Mouse (Mus musculus) brain, embryonic 18.5 days (tissue): ENCODE results near the gene Plekha6.

Experiments
- DNase-seq: peaks from one replicate; pipeline ENCODE4 v3.0.0-alpha.2; 2012; ENCODE audit warnings: low read depth, low spot score

The Plekha6 gene

GRCm38 (mm10) chr1:133214672-133215359 lies 50.8 kb downstream of the Plekha6 start:
- DNase-seq, result no peak

GRCm38 (mm10) chr1:133215360-133215700 lies 51.3 kb downstream of the Plekha6 start:
- DNase-seq, result no peak

- DNase-seq, result no peak
These were observed 51.7 kb downstream of the Plekha6 start for GRCm38 (mm10) chr1:133215753-133216152.

- no peak for DNase-seq
These were observed 53.0 kb downstream of the Plekha6 start for GRCm38 (mm10) chr1:133217031-133217430.

GRCm38 (mm10) chr1:133219106-133219505 lies 55.1 kb downstream of the Plekha6 start:
- DNase-seq, result no peak

GRCm38 (mm10) chr1:133221459-133221858 lies 57.4 kb downstream of the Plekha6 start:
- no peak for DNase-seq

GRCm38 (mm10) chr1:133222445-133222995 lies 58.5 kb downstream of the Plekha6 start:
- no peak for DNase-seq

GRCm38 (mm10) chr1:133224674-133225073 lies 60.7 kb downstream of the Plekha6 start:
- DNase-seq, result no peak

GRCm38 (mm10) chr1:133225137-133225536 lies 61.1 kb downstream of the Plekha6 start:
- no peak for DNase-seq

- no peak for DNase-seq
These were observed 61.6 kb downstream of the Plekha6 start for GRCm38 (mm10) chr1:133225561-133225960.

- DNase-seq, result no peak
These were observed 62.1 kb downstream of the Plekha6 start for GRCm38 (mm10) chr1:133225963-133226660.

GRCm38 (mm10) chr1:133226928-133227327 lies 62.9 kb downstream of the Plekha6 start:
- DNase-seq, result no peak

GRCm38 (mm10) chr1:133227378-133227777 lies 63.4 kb downstream of the Plekha6 start:
- no peak for DNase-seq

- no peak for DNase-seq
These were observed 64.9 kb downstream of the Plekha6 start for GRCm38 (mm10) chr1:133228809-133229487.

GRCm38 (mm10) chr1:133231523-133232193 lies 67.6 kb downstream of the Plekha6 start:
- no peak for DNase-seq

- DNase-seq, result no peak
These were observed 71.9 kb downstream of the Plekha6 start for GRCm38 (mm10) chr1:133235909-133236308.

- DNase-seq, result no peak
These were observed 72.9 kb downstream of the Plekha6 start for GRCm38 (mm10) chr1:133236693-133237440.

GRCm38 (mm10) chr1:133237670-133238069 lies 73.7 kb downstream of the Plekha6 start:
- DNase-seq, result no peak

- no peak for DNase-seq
These were observed 75.3 kb downstream of the Plekha6 start for GRCm38 (mm10) chr1:133239121-133239812.

- DNase-seq, result no peak
These were observed 75.8 kb downstream of the Plekha6 start for GRCm38 (mm10) chr1:133239813-133240160.

GRCm38 (mm10) chr1:133240881-133241280 lies 76.9 kb downstream of the Plekha6 start:
- no peak for DNase-seq
